ENCODE assay signal across 20 mouse cellular contexts in genomic region chr8:106974754-106975153, GRCm38 (mm10). TPM values are rescaled to one million over a fixed set of nuclear protein-coding genes. Genes with fewer than 3 reads are reported as not detected.
DNase-seq lines count a peak whose midpoint lies in the region; ATAC-seq lines count a peak whose summit lies in the region.
"Had no signal": no experiment of that assay in that cellular context is flagged by ENCODE, and none has a peak within 500 bp of the region (broad histone marks: within the 10 kb centered on the region; RNA-seq: fewer than 3 reads in every experiment).

No protein-coding gene starts in this region.

- ATAC-seq in embryonic facial prominence, embryonic 15.5 days (ENCODE audit: insufficient number of reproducible peaks, low FRiP score, low TSS enrichment, low read depth) = no peak
- ATAC-seq: midbrain, embryonic 16.5 days had no signal

- intact Hi-C loops in left cerebral cortex, postnatal 36 days (cut with DNase I) = no loop called here

- 54% methylated on average over 7 of the region's 7 CpGs for WGBS in embryonic facial prominence, embryonic 15.5 days

- H3K9me3 ChIP-seq in embryonic facial prominence, embryonic 15.5 days (replicated peaks) = no peaks in the 10 kb centered on the region
- H3K9me3 ChIP-seq: embryonic facial prominence, embryonic 13.5 days; heart, embryonic 10.5 days; liver, embryonic 13.5 days had no signal

- peak; percentile 12 for DNase-seq in thymus, postnatal 25 days
- no peak for DNase-seq in thymus, postnatal 0 days (ENCODE audit: low spot score)
- peak; percentile 77 for DNase-seq in ES-CJ7 (ENCODE audit: low read depth, low spot score)
- DNase-seq in left cerebral cortex, postnatal 36 days (ENCODE audit: low spot score in 2 of 2) = no peak
- DNase-seq in left cerebral cortex, adult 9 months (ENCODE audit: low spot score in 2 of 2) = no peak
- no peak for DNase-seq in adrenal gland, postnatal 14 days
- DNase-seq: adrenal gland, postnatal 25 days; cerebellum, adult 8-10 months; gastrocnemius, adult 2 months; heart, postnatal 10 days; kidney, adult 2 months; kidney, postnatal 10 days; left cerebral cortex, postnatal 4 days; liver, embryonic 13.5 days; lung, embryonic 14.5 days; lung, postnatal 36 days had no signal

- no peaks in the 10 kb centered on the region for H3K36me3 ChIP-seq in embryonic facial prominence, embryonic 15.5 days
- H3K36me3 ChIP-seq: embryonic facial prominence, embryonic 13.5 days; heart, embryonic 10.5 days; liver, embryonic 13.5 days had no signal

- H3K27me3 ChIP-seq in embryonic facial prominence, embryonic 15.5 days = no peaks in the 10 kb centered on the region
- H3K27me3 ChIP-seq: embryonic facial prominence, embryonic 13.5 days; liver, embryonic 13.5 days had no signal

- no peak overlapping the region for H3K9ac ChIP-seq in embryonic facial prominence, embryonic 15.5 days
- H3K9ac ChIP-seq: embryonic facial prominence, embryonic 13.5 days; liver, embryonic 13.5 days; lung, embryonic 14.5 days had no signal

- H3K4me3 ChIP-seq in embryonic facial prominence, embryonic 15.5 days (replicated peaks) = no peak overlapping the region
- H3K4me3 ChIP-seq: embryonic facial prominence, embryonic 13.5 days; gastrocnemius, adult 2 months; heart, embryonic 10.5 days; liver, embryonic 13.5 days had no signal

- no peak overlapping the region for H3K4me2 ChIP-seq in embryonic facial prominence, embryonic 15.5 days (replicated peaks)
- H3K4me2 ChIP-seq: embryonic facial prominence, embryonic 13.5 days; liver, embryonic 13.5 days; lung, embryonic 14.5 days had no signal

- peaks cover 15% of the 10 kb centered on the region for H3K4me1 ChIP-seq in embryonic facial prominence, embryonic 15.5 days
- H3K4me1 ChIP-seq: liver, embryonic 13.5 days had no signal

- peak overlapping the region; percentile 51 for H3K27ac ChIP-seq in embryonic facial prominence, embryonic 15.5 days (replicated peaks)
- H3K27ac ChIP-seq: embryonic facial prominence, embryonic 13.5 days; gastrocnemius, adult 2 months; heart, embryonic 10.5 days; liver, embryonic 13.5 days had no signal

RNA-seq across cellular contexts. Expression of gene Sntb2, which starts 39.2 kb away (rescaled TPM):
- 5.9 and 10.0 TPM in 2 replicates for polyA plus RNA-seq in thymus, postnatal 0 days (2015; fragmentation: Nextera tagmentation; extraction: Ambion mirVana)
- 18.3 and 21.6 TPM in 2 replicates for polyA plus RNA-seq in embryonic facial prominence, embryonic 15.5 days (2015; fragmentation: Nextera tagmentation; extraction: Ambion mirVana)
- 10 to 100 TPM; 13.7 to 17.0 TPM for total RNA-seq in left cerebral cortex, postnatal 36 days (2021)
- total RNA-seq in adrenal gland, postnatal 14 days (2021) = 24.2 and 28.2 TPM in 2 replicates

RNA-seq across cellular contexts. Expression of gene Vps4a, which starts 56.3 kb away (rescaled TPM):
- polyA plus RNA-seq in thymus, postnatal 0 days (2015; fragmentation: Nextera tagmentation; extraction: Ambion mirVana) = 63.2 and 63.4 TPM in 2 replicates
- 72.1 and 72.5 TPM in 2 replicates for polyA plus RNA-seq in embryonic facial prominence, embryonic 15.5 days (2015; fragmentation: Nextera tagmentation; extraction: Ambion mirVana)
- total RNA-seq in left cerebral cortex, postnatal 36 days (2021) = 100 to 1,000 TPM; 114 to 119 TPM
- 58.6 and 63.6 TPM in 2 replicates for total RNA-seq in adrenal gland, postnatal 14 days (2021)

Comparison
In these comparisons a context has a peak if more than half of its experiments do, and no peak if none do; other contexts are left out.
1. DNase-seq: peak in thymus, postnatal 25 days (single experiment) and ES-CJ7 (single experiment); none in thymus, postnatal 0 days (single experiment), left cerebral cortex, postnatal 36 days (0 of 2), left cerebral cortex, adult 9 months (0 of 2) and adrenal gland, postnatal 14 days (single experiment).